Mouse (Mus musculus): ENCODE data around the gene Atp1b3. TPM values are rescaled to one million over a fixed set of nuclear protein-coding genes. Genes with fewer than 3 reads are reported as not detected.
A peak's percentile ranks its signal among the peaks of the same experiment; 100 is the strongest.
"Not testable (repeated sequence)": the region's sequence is repeated elsewhere in the genome, so short reads cannot be mapped to it uniquely, and the experiment has no call there.

The Atp1b3 gene
- 137 and 144 TPM in 2 replicates for polyA plus RNA-seq (2014; fragmentation: Nextera tagmentation; extraction: Ambion mirVana)

- Histone ChIP-seq H3K9me3 (ENCODE audit: control insufficient read depth, low read length) (no peaks in the 10 kb centered on the region), H3K36me3 (ENCODE audit: control insufficient read depth, insufficient read depth, low read length) (no peaks in the 10 kb centered on the region), H3K9ac (ENCODE audit: low read depth, low read length) (peak within 1 kb of the TSS; percentile 83), H3K4me2 (peak within 1 kb of the TSS; percentile 79), H3K27ac (ENCODE audit: low read depth, low read length) (peak within 1 kb of the TSS; percentile 91), H3K27me3 (replicated peaks; ENCODE audit: control insufficient read depth, insufficient read depth, low read length) (no peaks in the 10 kb centered on the region), H3K4me1 (replicated peaks; ENCODE audit: control insufficient read depth, insufficient read depth, low read length) (peaks cover 23% of the 10 kb centered on the region), H3K4me3 (ENCODE audit: low read depth, low read length) (peak within 1 kb of the TSS; percentile 67)
- DNase-seq (ENCODE audit: low spot score) (peak; percentile 100), ATAC-seq (replicated peaks; ENCODE audit: low FRiP score) (peak; percentile 98)
- WGBS: under 1% methylated on average over 71 of the region's 81 CpGs
Measured at GRCm38 (mm10) chr9:96364141-96364838, at the start of gene Atp1b3. Gene Atp1b3, minus strand, starts transcription at chr9:96364442.

GRCm38 (mm10) chr9:96412821-96413405, 48.7 kb upstream of the Atp1b3 start:
- Histone ChIP-seq H3K27me3 (replicated peaks; ENCODE audit: control insufficient read depth, insufficient read depth, low read length) (no peaks in the 10 kb centered on the region), H3K9ac (ENCODE audit: low read depth, low read length) (no peak overlapping the region), H3K27ac (ENCODE audit: low read depth, low read length) (no peak overlapping the region), H3K4me2 (no peak overlapping the region), H3K4me1 (replicated peaks; ENCODE audit: control insufficient read depth, insufficient read depth, low read length) (no peaks in the 10 kb centered on the region), H3K9me3 (ENCODE audit: control insufficient read depth, low read length) (no peaks in the 10 kb centered on the region), H3K4me3 (ENCODE audit: low read depth, low read length) (no peak overlapping the region), H3K36me3 (ENCODE audit: control insufficient read depth, insufficient read depth, low read length) (no peaks in the 10 kb centered on the region)
- DNase-seq (ENCODE audit: low spot score): no peak
- ATAC-seq (replicated peaks; ENCODE audit: low FRiP score): no peak
- WGBS: 71% methylated on average over 9 of the region's 9 CpGs

DNA sequence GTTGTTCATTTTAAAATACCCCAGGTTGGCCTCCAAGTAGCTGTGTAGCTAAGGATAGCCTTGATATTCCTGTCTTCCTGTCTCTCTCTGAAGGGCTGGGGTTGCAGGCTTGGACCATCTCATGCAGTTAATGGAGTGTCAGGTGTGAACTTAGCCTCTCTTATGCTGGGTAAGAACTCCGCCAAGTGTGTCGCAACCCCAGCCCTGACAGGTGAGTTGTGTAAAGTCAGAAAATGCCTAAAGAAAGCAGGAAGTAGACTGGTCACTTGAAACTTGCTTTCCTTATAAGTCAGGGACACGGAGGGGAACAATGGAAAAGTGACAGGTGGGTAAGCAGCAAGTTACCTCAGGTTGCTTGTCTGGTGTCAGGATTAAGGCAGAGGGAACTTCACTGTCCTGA, 40.1 kb upstream of the Atp1b3 start:
- 88% methylated on average over 3 of the region's 3 CpGs for WGBS
- no peaks in the 10 kb centered on the region for H3K36me3 ChIP-seq (ENCODE audit: control insufficient read depth, insufficient read depth, low read length)
- no peak overlapping the region for H3K4me2 ChIP-seq
- no peaks in the 10 kb centered on the region for H3K9me3 ChIP-seq (ENCODE audit: control insufficient read depth, low read length)
- no peak overlapping the region for H3K9ac ChIP-seq (ENCODE audit: low read depth, low read length)
- no peak for ATAC-seq (replicated peaks; ENCODE audit: low FRiP score)
- 0 out of 2 replicates have a peak, but pooled peaks cover 3% of the 10 kb centered on the region for H3K4me1 ChIP-seq (replicated peaks; ENCODE audit: control insufficient read depth, insufficient read depth, low read length)
- no peak for DNase-seq (ENCODE audit: low spot score)
- no peaks in the 10 kb centered on the region for H3K27me3 ChIP-seq (replicated peaks; ENCODE audit: control insufficient read depth, insufficient read depth, low read length)
- H3K4me3 ChIP-seq (ENCODE audit: low read depth, low read length): no peak overlapping the region
- H3K27ac ChIP-seq (ENCODE audit: low read depth, low read length): no peak overlapping the region

DNA sequence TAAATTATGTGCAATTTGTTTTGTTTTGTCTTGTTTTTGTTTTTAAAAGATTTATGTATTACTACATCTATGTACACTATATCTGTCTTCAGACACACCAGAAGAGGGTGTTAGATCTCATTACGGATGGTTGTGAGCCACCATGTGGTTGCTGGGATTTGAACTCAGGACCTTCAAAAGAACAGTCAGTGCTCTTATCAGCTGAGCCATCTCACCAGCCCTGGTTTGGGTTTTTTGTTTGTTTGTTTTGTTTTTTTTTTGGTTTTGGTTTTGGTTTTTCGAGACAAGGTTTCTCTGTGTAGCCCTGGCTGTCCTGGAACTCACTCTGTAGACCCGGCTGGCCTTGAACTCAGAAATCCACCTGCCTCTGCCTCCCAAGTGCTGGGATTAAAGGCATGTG, 35.7 kb upstream of the Atp1b3 start:
- not testable (repeated sequence) for H3K27ac ChIP-seq (ENCODE audit: low read depth, low read length); DNase-seq (ENCODE audit: low spot score); H3K4me3 ChIP-seq (ENCODE audit: low read depth, low read length); H3K9ac ChIP-seq (ENCODE audit: low read depth, low read length); H3K4me2 ChIP-seq; H3K27me3 ChIP-seq (replicated peaks; ENCODE audit: control insufficient read depth, insufficient read depth, low read length); H3K36me3 ChIP-seq (ENCODE audit: control insufficient read depth, insufficient read depth, low read length); H3K9me3 ChIP-seq (ENCODE audit: control insufficient read depth, low read length); ATAC-seq (replicated peaks; ENCODE audit: low FRiP score)
- WGBS: 88% methylated on average over 3 of the region's 3 CpGs
- peaks cover 17% of the 10 kb centered on the region for H3K4me1 ChIP-seq (replicated peaks; ENCODE audit: control insufficient read depth, insufficient read depth, low read length)

DNA sequence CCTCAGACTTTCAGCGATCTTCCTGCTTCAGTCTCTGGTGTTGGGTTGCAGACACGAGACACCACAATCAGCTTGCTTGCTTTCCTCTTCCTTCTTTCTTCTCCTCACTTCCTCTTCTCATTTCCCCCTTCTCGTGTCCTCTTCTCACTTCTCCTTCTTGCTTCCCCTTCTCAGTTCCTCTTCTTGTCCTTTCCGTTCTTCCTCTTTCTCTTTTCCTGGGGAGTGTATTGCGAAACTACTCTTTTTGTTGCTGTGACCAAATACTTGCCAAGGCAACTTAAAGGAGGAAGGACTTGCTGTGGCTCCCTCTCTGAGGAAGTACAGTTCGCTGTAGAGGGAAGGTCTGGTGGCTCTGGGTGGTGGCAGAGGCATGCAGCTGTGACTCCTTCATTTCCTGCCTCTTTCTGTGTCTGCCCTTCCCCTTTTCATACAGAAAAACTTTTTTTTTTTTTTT, 35.2 kb upstream of the Atp1b3 start:
- Histone ChIP-seq H3K9me3 (ENCODE audit: control insufficient read depth, low read length) (no peaks in the 10 kb centered on the region), H3K4me3 (ENCODE audit: low read depth, low read length) (no peak overlapping the region), H3K9ac (ENCODE audit: low read depth, low read length) (no peak overlapping the region), H3K4me2 (no peak overlapping the region), H3K36me3 (ENCODE audit: control insufficient read depth, insufficient read depth, low read length) (no peaks in the 10 kb centered on the region), H3K27me3 (replicated peaks; ENCODE audit: control insufficient read depth, insufficient read depth, low read length) (no peaks in the 10 kb centered on the region), H3K27ac (ENCODE audit: low read depth, low read length) (peak overlapping the region; percentile 46; the same call in 1 of the 2 replicates), H3K4me1 (replicated peaks; ENCODE audit: control insufficient read depth, insufficient read depth, low read length) (peaks cover 22% of the 10 kb centered on the region)
- no peak for ATAC-seq (replicated peaks; ENCODE audit: low FRiP score)
- 41% methylated on average over 6 of the region's 6 CpGs for WGBS
- DNase-seq (ENCODE audit: low spot score): no peak

DNA sequence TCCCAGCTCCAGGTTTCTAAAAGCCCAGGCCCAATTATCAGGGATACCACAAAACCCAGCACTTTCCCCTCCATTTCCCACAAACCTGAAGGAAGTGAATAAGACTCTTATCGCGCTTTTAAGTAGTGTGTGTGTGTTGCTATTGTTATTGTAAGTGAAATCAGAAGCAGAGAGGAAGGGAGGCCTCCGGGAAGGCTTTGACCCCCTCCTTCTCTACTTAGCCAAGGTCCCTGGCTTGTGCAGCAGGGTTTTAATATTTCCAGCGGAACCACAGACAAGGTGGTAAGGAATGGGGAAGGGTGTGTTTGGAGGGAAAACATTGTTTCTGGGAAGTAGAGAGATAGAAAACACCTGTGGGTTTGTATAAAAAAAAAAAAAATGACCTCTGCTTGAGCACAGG, 34.4 kb upstream of the Atp1b3 start:
- ATAC-seq (replicated peaks; ENCODE audit: low FRiP score) (no peak), DNase-seq (ENCODE audit: low spot score) (no peak)
- Histone ChIP-seq H3K27ac (ENCODE audit: low read depth, low read length) (no peak overlapping the region), H3K4me2 (no peak overlapping the region), H3K27me3 (replicated peaks; ENCODE audit: control insufficient read depth, insufficient read depth, low read length) (no peaks in the 10 kb centered on the region), H3K36me3 (ENCODE audit: control insufficient read depth, insufficient read depth, low read length) (no peaks in the 10 kb centered on the region), H3K9me3 (ENCODE audit: control insufficient read depth, low read length) (no peaks in the 10 kb centered on the region), H3K9ac (ENCODE audit: low read depth, low read length) (no peak overlapping the region), H3K4me1 (replicated peaks; ENCODE audit: control insufficient read depth, insufficient read depth, low read length) (peaks cover 23% of the 10 kb centered on the region), H3K4me3 (ENCODE audit: low read depth, low read length) (no peak overlapping the region)
- whole genome bisulfite sequencing: 41% methylated on average over 4 of the region's 4 CpGs

DNA sequence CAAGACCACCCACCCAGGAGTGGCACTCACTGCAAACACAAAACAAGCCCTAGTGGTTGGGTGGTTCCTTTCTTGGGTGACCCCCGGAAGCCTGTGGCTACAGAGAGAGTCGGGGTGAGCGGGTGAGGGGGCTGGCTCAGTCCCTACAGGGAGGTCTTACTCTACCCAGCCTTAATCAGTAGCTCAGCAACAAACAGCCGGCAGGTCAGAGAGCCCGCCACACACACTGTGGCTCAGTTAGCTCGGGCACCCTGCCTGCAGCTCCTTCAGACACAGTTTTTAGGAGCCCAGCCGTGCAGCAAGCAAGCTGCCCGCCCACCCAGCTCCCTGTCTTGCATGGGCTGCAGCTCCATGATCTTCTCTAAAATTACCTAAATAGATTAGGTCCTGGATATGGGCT, 33.9 kb upstream of the Atp1b3 start:
- DNase-seq (ENCODE audit: low spot score) (no peak), ATAC-seq (replicated peaks; ENCODE audit: low FRiP score) (no peak)
- no peak overlapping the region for H3K4me3 ChIP-seq (ENCODE audit: low read depth, low read length)
- H3K27ac ChIP-seq (ENCODE audit: low read depth, low read length): no peak overlapping the region
- 61% methylated on average over 8 of the region's 8 CpGs for WGBS
- no peaks in the 10 kb centered on the region for H3K36me3 ChIP-seq (ENCODE audit: control insufficient read depth, insufficient read depth, low read length)
- peak overlapping the region; percentile 30; the same call in 1 of the 2 replicates for H3K9ac ChIP-seq (ENCODE audit: low read depth, low read length)
- H3K27me3 ChIP-seq (replicated peaks; ENCODE audit: control insufficient read depth, insufficient read depth, low read length): no peaks in the 10 kb centered on the region
- no peaks in the 10 kb centered on the region for H3K9me3 ChIP-seq (ENCODE audit: control insufficient read depth, low read length)
- peaks cover 23% of the 10 kb centered on the region for H3K4me1 ChIP-seq (replicated peaks; ENCODE audit: control insufficient read depth, insufficient read depth, low read length)
- H3K4me2 ChIP-seq: no peak overlapping the region

GRCm38 (mm10) chr9:96394910-96395690, 30.9 kb upstream of the Atp1b3 start:
- ATAC-seq (replicated peaks; ENCODE audit: low FRiP score): no peak; the same call in 1 of the 2 replicates
- Histone ChIP-seq H3K4me3 (ENCODE audit: low read depth, low read length) (no peak overlapping the region), H3K9ac (ENCODE audit: low read depth, low read length) (no peak overlapping the region), H3K27me3 (replicated peaks; ENCODE audit: control insufficient read depth, insufficient read depth, low read length) (no peaks in the 10 kb centered on the region), H3K9me3 (ENCODE audit: control insufficient read depth, low read length) (no peaks in the 10 kb centered on the region), H3K4me2 (no peak overlapping the region), H3K27ac (ENCODE audit: low read depth, low read length) (no peak overlapping the region), H3K4me1 (replicated peaks; ENCODE audit: control insufficient read depth, insufficient read depth, low read length) (peaks cover 20% of the 10 kb centered on the region), H3K36me3 (ENCODE audit: control insufficient read depth, insufficient read depth, low read length) (no peaks in the 10 kb centered on the region)
- no peak for DNase-seq (ENCODE audit: low spot score)
- 51% methylated on average over 16 of the region's 16 CpGs for WGBS
